Mouse (Mus musculus) frontal cortex, adult 2 months (tissue): ENCODE data around the gene Ppp1r12b. TPM values are rescaled to one million over a fixed set of nuclear protein-coding genes. Genes with fewer than 3 reads are reported as not detected.
"Not testable (repeated sequence)": the region's sequence is repeated elsewhere in the genome, so short reads cannot be mapped to it uniquely, and the experiment has no call there.

ENCODE experiments used
- DNase-seq, 2 experiments: peaks; one replicate each; pipeline ENCODE4 v3.0.0; 2022; ENCODE audit warnings: low spot score in 1 of 2; ENCODE audit errors: extremely low spot score in 1 of 2
- polyA plus RNA-seq: library from polyadenylated mRNA; depleted of rRNA; stranded (reverse); fragments of >200 nt; gene quantifications from 2 replicates; pipeline ENCODE4 v1.2.3, GENCODE M21; 2012

Ppp1r12b gene
- polyA plus RNA-seq, 1 experiment: 64.8 TPM

GRCm38 (mm10) chr1:134854325-134854982 lies 101.3 kb downstream of the Ppp1r12b start:
- peak; percentile 63 to 95 for DNase-seq

GRCm38 (mm10) chr1:134852797-134853196 lies 102.9 kb downstream of the Ppp1r12b start:
- DNase-seq: no peak

- no peak for DNase-seq
These were observed 104.5 kb downstream of the Ppp1r12b start for GRCm38 (mm10) chr1:134851211-134851610.

- no peak for DNase-seq
These were observed 105.4 kb downstream of the Ppp1r12b start for GRCm38 (mm10) chr1:134850361-134850760.

GRCm38 (mm10) chr1:134847851-134848250 lies 107.9 kb downstream of the Ppp1r12b start:
- no peak for DNase-seq

- peak in 1 of 2 experiments; percentile 41 for DNase-seq
These were observed 109.3 kb downstream of the Ppp1r12b start for GRCm38 (mm10) chr1:134846295-134846988.

- DNase-seq: no peak
These were observed 112.4 kb downstream of the Ppp1r12b start for GRCm38 (mm10) chr1:134843369-134843768.

- no peak for DNase-seq
These were observed 118.7 kb downstream of the Ppp1r12b start for GRCm38 (mm10) chr1:134836909-134837480.

GRCm38 (mm10) chr1:134830881-134831280 lies 124.9 kb downstream of the Ppp1r12b start:
- DNase-seq: not testable (repeated sequence)

GRCm38 (mm10) chr1:134829635-134830034 lies 126.1 kb downstream of the Ppp1r12b start:
- DNase-seq: peak; percentile 30 to 68

GRCm38 (mm10) chr1:134824896-134825295 lies 130.8 kb downstream of the Ppp1r12b start:
- DNase-seq: no peak

- no peak for DNase-seq
These were observed 131.9 kb downstream of the Ppp1r12b start for GRCm38 (mm10) chr1:134823842-134824241.

GRCm38 (mm10) chr1:134823323-134823722 lies 132.4 kb downstream of the Ppp1r12b start:
- no peak for DNase-seq

- DNase-seq: no peak
These were observed 134.9 kb downstream of the Ppp1r12b start for GRCm38 (mm10) chr1:134820882-134821281.

GRCm38 (mm10) chr1:134819196-134819595 lies 136.5 kb downstream of the Ppp1r12b start:
- no peak for DNase-seq

- DNase-seq: peak in 1 of 2 experiments; percentile 55
These were observed 137.0 kb downstream of the Ppp1r12b start for GRCm38 (mm10) chr1:134818716-134819115.

- DNase-seq: no peak
These were observed 137.7 kb downstream of the Ppp1r12b start for GRCm38 (mm10) chr1:134817916-134818595.

- DNase-seq: no peak
These were observed 138.6 kb downstream of the Ppp1r12b start for GRCm38 (mm10) chr1:134817120-134817519.

GRCm38 (mm10) chr1:134816617-134817016 lies 139.1 kb downstream of the Ppp1r12b start:
- DNase-seq: no peak

- no peak for DNase-seq
These were observed 140.0 kb downstream of the Ppp1r12b start for GRCm38 (mm10) chr1:134815748-134816147.

GRCm38 (mm10) chr1:134805471-134805870 lies 150.3 kb downstream of the Ppp1r12b start:
- no peak for DNase-seq
